Mouse (Mus musculus): ENCODE results near the gene C7. TPM values are rescaled to one million over a fixed set of nuclear protein-coding genes. Genes with fewer than 3 reads are reported as not detected.
"Not testable (repeated sequence)": the region's sequence is repeated elsewhere in the genome, so short reads cannot be mapped to it uniquely, and the experiment has no call there.

Gene C7
- polyA plus RNA-seq, 1 experiment from 2014 or later = 0.22 TPM

GRCm38 (mm10) chr15:5023479-5024265 lies 39.9 kb downstream of the C7 start:
- not testable (repeated sequence) for DNase-seq (ENCODE audit: low spot score); H3K27me3 ChIP-seq (replicated peaks; ENCODE audit: control insufficient read depth, insufficient read depth, low read length); H3K4me2 ChIP-seq (ENCODE audit: low read depth, low read length); H3K9ac ChIP-seq (ENCODE audit: low read depth, low read length); ATAC-seq (ENCODE audit: low read depth); H3K4me1 ChIP-seq (ENCODE audit: control insufficient read depth, insufficient read depth, low read length); H3K9me3 ChIP-seq (ENCODE audit: control insufficient read depth, low read length); H3K36me3 ChIP-seq (ENCODE audit: control insufficient read depth, insufficient read depth, low read length); H3K4me3 ChIP-seq (ENCODE audit: low read depth, low read length); H3K27ac ChIP-seq (replicated peaks; ENCODE audit: low read depth, low read length)
- WGBS = 88% methylated on average over 14 of the region's 14 CpGs

GRCm38 (mm10) chr15:5009644-5010107 lies 53.9 kb downstream of the C7 start:
- H3K27me3 ChIP-seq (replicated peaks; ENCODE audit: control insufficient read depth, insufficient read depth, low read length) = no peaks in the 10 kb centered on the region
- no peak overlapping the region for H3K27ac ChIP-seq (replicated peaks; ENCODE audit: low read depth, low read length)
- peak overlapping the region; percentile 34; the same call in 1 of the 2 replicates for H3K4me2 ChIP-seq (ENCODE audit: low read depth, low read length)
- 65% methylated on average over 11 of the region's 11 CpGs for WGBS
- no peak overlapping the region for H3K9ac ChIP-seq (ENCODE audit: low read depth, low read length)
- H3K9me3 ChIP-seq (ENCODE audit: control insufficient read depth, low read length) = no peaks in the 10 kb centered on the region
- ATAC-seq (ENCODE audit: low read depth) (peak; percentile 62; the same call in 1 of the 2 replicates), DNase-seq (ENCODE audit: low spot score) (peak; percentile 54)
- no peaks in the 10 kb centered on the region for H3K4me1 ChIP-seq (ENCODE audit: control insufficient read depth, insufficient read depth, low read length)
- no peak overlapping the region for H3K4me3 ChIP-seq (ENCODE audit: low read depth, low read length)
- H3K36me3 ChIP-seq (ENCODE audit: control insufficient read depth, insufficient read depth, low read length) = no peaks in the 10 kb centered on the region

GRCm38 (mm10) chr15:5003503-5004196 lies 59.9 kb downstream of the C7 start:
- no peak for DNase-seq (ENCODE audit: low spot score)
- ATAC-seq (ENCODE audit: low read depth) = no peak
- Histone ChIP-seq H3K36me3 (ENCODE audit: control insufficient read depth, insufficient read depth, low read length) (no peaks in the 10 kb centered on the region), H3K9ac (ENCODE audit: low read depth, low read length) (no peak overlapping the region), H3K27ac (replicated peaks; ENCODE audit: low read depth, low read length) (no peak overlapping the region), H3K27me3 (replicated peaks; ENCODE audit: control insufficient read depth, insufficient read depth, low read length) (no peaks in the 10 kb centered on the region), H3K4me1 (ENCODE audit: control insufficient read depth, insufficient read depth, low read length) (no peaks in the 10 kb centered on the region), H3K9me3 (ENCODE audit: control insufficient read depth, low read length) (no peaks in the 10 kb centered on the region), H3K4me3 (ENCODE audit: low read depth, low read length) (no peak overlapping the region), H3K4me2 (ENCODE audit: low read depth, low read length) (no peak overlapping the region)
- 86% methylated on average over 6 of the region's 6 CpGs for WGBS

- Histone ChIP-seq H3K4me1 (ENCODE audit: control insufficient read depth, insufficient read depth, low read length) (no peaks in the 10 kb centered on the region), H3K36me3 (ENCODE audit: control insufficient read depth, insufficient read depth, low read length) (no peaks in the 10 kb centered on the region), H3K27me3 (replicated peaks; ENCODE audit: control insufficient read depth, insufficient read depth, low read length) (no peaks in the 10 kb centered on the region), H3K4me3 (ENCODE audit: low read depth, low read length) (no peak overlapping the region), H3K4me2 (ENCODE audit: low read depth, low read length) (no peak overlapping the region), H3K9me3 (ENCODE audit: control insufficient read depth, low read length) (no peaks in the 10 kb centered on the region), H3K9ac (ENCODE audit: low read depth, low read length) (no peak overlapping the region), H3K27ac (replicated peaks; ENCODE audit: low read depth, low read length) (no peak overlapping the region)
- WGBS = 40% methylated on average over 2 of the region's 2 CpGs
- ATAC-seq (ENCODE audit: low read depth) (no peak), DNase-seq (ENCODE audit: low spot score) (no peak)
Observed at GRCm38 (mm10) chr15:5002903-5003302, 60.6 kb downstream of the C7 start.

- Histone ChIP-seq H3K36me3 (ENCODE audit: control insufficient read depth, insufficient read depth, low read length) (no peaks in the 10 kb centered on the region), H3K9ac (ENCODE audit: low read depth, low read length) (no peak overlapping the region), H3K27ac (replicated peaks; ENCODE audit: low read depth, low read length) (no peak overlapping the region), H3K4me2 (ENCODE audit: low read depth, low read length) (no peak overlapping the region), H3K4me1 (ENCODE audit: control insufficient read depth, insufficient read depth, low read length) (no peaks in the 10 kb centered on the region), H3K4me3 (ENCODE audit: low read depth, low read length) (no peak overlapping the region), H3K27me3 (replicated peaks; ENCODE audit: control insufficient read depth, insufficient read depth, low read length) (no peaks in the 10 kb centered on the region), H3K9me3 (ENCODE audit: control insufficient read depth, low read length) (no peaks in the 10 kb centered on the region)
- DNase-seq (ENCODE audit: low spot score) = no peak
- no peak for ATAC-seq (ENCODE audit: low read depth)
- whole genome bisulfite sequencing = 93% methylated on average over 1 of the region's 1 CpGs
Observed at GRCm38 (mm10) chr15:4973355-4973754, 90.2 kb downstream of the C7 start.

Other genes starting within 250 kb of the C7 start
- gene Mroh2b, start 165.0 kb downstream of the C7 start, polyA plus RNA-seq (2014; fragmentation: Nextera tagmentation; extraction: Ambion mirVana) = not detected in 2 replicates
- 1.9 and 2.1 TPM in 2 replicates for gene Card6, start 44.8 kb upstream of the C7 start, polyA plus RNA-seq (2014; fragmentation: Nextera tagmentation; extraction: Ambion mirVana)
- 794 and 907 TPM in 2 replicates for gene Rpl37, start 52.9 kb upstream of the C7 start, polyA plus RNA-seq (2014; fragmentation: Nextera tagmentation; extraction: Ambion mirVana)
- 20.2 and 20.7 TPM in 2 replicates for gene Prkaa1, start 80.1 kb upstream of the C7 start, polyA plus RNA-seq (2014; fragmentation: Nextera tagmentation; extraction: Ambion mirVana)
- gene Ttc33, start 121.8 kb upstream of the C7 start, polyA plus RNA-seq (2014; fragmentation: Nextera tagmentation; extraction: Ambion mirVana) = 39.3 and 41.9 TPM in 2 replicates
- gene Ptger4, start 180.4 kb upstream of the C7 start, polyA plus RNA-seq (2014; fragmentation: Nextera tagmentation; extraction: Ambion mirVana) = 3.4 and 5.1 TPM in 2 replicates

All from embryonic facial prominence, embryonic 14.5 days (tissue).